Mouse (Mus musculus) liver, embryonic 12.5 days (tissue): ENCODE results near the gene Gm14410. TPM values are rescaled to one million over a fixed set of nuclear protein-coding genes. Genes with fewer than 3 reads are reported as not detected.
"Not testable (repeated sequence)": the region's sequence is repeated elsewhere in the genome, so short reads cannot be mapped to it uniquely, and the experiment has no call there.

Source experiments
- ATAC-seq: fragments of 200-750 bp; cut with Nextera tagmentation; 2 replicates; pipeline ENCODE4 v1.8.0; 2017; ENCODE audit warnings: moderate number of reproducible peaks, mild to moderate bottlenecking, moderate library complexity
- H3K27ac ChIP-seq: fragments of 300-500 bp; sonication (generic); 2 replicates; pipeline ENCODE4 v1.5.1; 2016; ENCODE audit warnings: mild to moderate bottlenecking
- H3K27me3 ChIP-seq: fragments of 300-500 bp; sonication (generic); replicated peaks from 2 replicates; pipeline ENCODE4 v1.6.1; 2016; ENCODE audit warnings: mild to moderate bottlenecking, moderate library complexity
- H3K36me3 ChIP-seq: fragments of 300-500 bp; sonication (generic); 2 replicates; pipeline ENCODE4 v1.6.1; 2016; ENCODE audit warnings: mild to moderate bottlenecking, moderate library complexity
- H3K4me1 ChIP-seq: fragments of 300-500 bp; sonication (generic); 2 replicates; pipeline ENCODE4 v1.6.1; 2016
- H3K4me2 ChIP-seq: fragments of 300-500 bp; sonication (generic); 2 replicates; pipeline ENCODE4 v1.6.1; 2016; ENCODE audit warnings: mild to moderate bottlenecking, moderate library complexity
- H3K4me3 ChIP-seq: fragments of 300-500 bp; sonication (generic); 2 replicates; pipeline ENCODE4 v1.5.1; 2016; ENCODE audit warnings: mild to moderate bottlenecking, moderate library complexity
- H3K9ac ChIP-seq: fragments of 300-500 bp; sonication (generic); 2 replicates; pipeline ENCODE4 v1.6.1; 2016; ENCODE audit warnings: mild to moderate bottlenecking, moderate library complexity
- H3K9me3 ChIP-seq: fragments of 300-500 bp; sonication (generic); replicated peaks from 2 replicates; pipeline ENCODE4 v1.6.1; 2016; ENCODE audit warnings: mild to moderate bottlenecking, moderate library complexity
- WGBS: fragments of 180-500 bp; shearing (Covaris S2); methylation state at CpG from one replicate; pipeline ENCODE4 v1.1.7; 2016; ENCODE audit not compliant: insufficient replicate concordance; 5-methylcytosine and 5-hydroxymethylcytosine counted together
- polyA plus RNA-seq: library from polyadenylated mRNA; unstranded; fragments of >200 nt; fragmentation: Nextera tagmentation; extraction: Ambion mirVana; gene quantifications from 2 replicates; pipeline ENCODE4 v1.2.1, GENCODE M21; 2016

Gene Gm14410
- polyA plus RNA-seq: 5.2 and 6.1 TPM in 2 replicates

DNA sequence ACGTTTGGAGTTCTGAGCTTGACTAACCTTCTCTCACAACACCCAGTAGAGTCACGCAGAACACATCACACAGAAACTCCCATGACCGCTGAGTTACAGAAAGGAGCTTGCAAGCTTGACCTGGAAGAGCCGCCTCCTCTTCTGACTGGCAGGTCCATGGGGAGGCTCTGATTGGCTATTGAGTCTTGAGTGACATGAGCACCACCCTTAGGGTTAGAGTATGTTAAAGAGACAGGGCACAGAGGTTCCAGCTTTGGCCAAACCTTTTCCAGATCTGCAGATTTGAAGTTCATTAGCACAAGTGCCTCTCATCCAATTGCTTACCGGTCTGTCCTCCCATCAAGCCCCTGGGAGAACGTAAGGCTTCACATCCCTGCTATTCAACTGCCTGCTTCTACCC, at the start of gene Gm14410:
Gene Gm14410, minus strand, starts transcription at position 81 of the 400 bp plus-strand sequence.
- WGBS: 2% methylated on average over 6 of the region's 6 CpGs

DNA sequence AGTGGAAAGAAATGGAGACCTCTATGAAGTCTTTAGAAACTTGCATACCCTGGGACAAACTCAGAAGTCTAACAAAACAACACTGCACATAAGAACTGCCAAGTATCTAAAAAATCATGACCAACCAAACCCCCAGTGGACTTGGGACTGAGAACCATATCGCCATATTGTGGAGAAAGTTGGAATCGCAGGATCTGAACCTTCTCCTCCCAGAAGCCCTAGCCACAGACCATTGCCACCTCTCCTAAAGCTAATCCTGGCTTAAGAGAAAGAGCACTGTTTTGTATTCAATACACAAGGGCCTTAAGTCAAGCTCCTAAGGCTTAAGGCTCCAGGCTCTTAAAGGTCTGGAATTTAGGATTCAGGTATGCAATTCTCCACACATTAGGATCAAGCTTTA, 41.2 kb upstream of the Gm14410 start:
- H3K9me3 ChIP-seq, H3K4me1 ChIP-seq, H3K4me2 ChIP-seq, H3K27ac ChIP-seq, H3K27me3 ChIP-seq, ATAC-seq, H3K4me3 ChIP-seq, H3K36me3 ChIP-seq, H3K9ac ChIP-seq: not testable (repeated sequence)
- WGBS: 64% methylated on average over 2 of the region's 2 CpGs

More for the DNA sequence above, at the start of gene Gm14410:
- H3K36me3 ChIP-seq, H3K27me3 ChIP-seq, H3K9me3 ChIP-seq, ATAC-seq, H3K4me1 ChIP-seq, H3K27ac ChIP-seq: not testable (repeated sequence)
- Histone ChIP-seq H3K4me2 (peak within 1 kb of the TSS; percentile 42), H3K9ac (peak within 1 kb of the TSS; percentile 41; the same call in 1 of the 2 replicates), H3K4me3 (peak within 1 kb of the TSS; percentile 52)

DNA sequence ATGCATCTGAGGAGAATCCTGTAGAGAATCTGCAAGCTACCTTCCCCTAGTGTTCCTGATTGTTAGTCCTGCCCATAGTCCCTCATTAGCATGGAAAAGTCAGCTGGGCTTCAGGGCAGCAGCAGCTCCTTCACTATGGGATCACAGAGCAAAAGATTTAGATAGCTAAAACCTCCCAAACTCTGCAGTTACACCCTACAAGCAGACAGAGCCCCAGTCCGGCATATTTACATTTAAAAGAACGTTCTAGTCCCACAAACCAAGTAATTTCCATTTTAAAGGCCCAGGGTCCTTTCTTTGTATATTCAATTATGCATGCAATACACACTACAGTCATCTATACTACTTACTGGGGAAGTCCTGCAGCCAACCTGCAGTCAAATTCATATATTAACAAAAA, 24.2 kb upstream of the Gm14410 start:
- ATAC-seq, H3K9me3 ChIP-seq, H3K27ac ChIP-seq, H3K36me3 ChIP-seq, H3K4me2 ChIP-seq, H3K4me1 ChIP-seq, H3K4me3 ChIP-seq, H3K9ac ChIP-seq, H3K27me3 ChIP-seq: not testable (repeated sequence)
- WGBS: 39% methylated on average over 2 of the region's 2 CpGs

GRCm38 (mm10) chr2:177172749-177173148, 33.5 kb downstream of the Gm14410 start:
- not testable (repeated sequence) for H3K4me3 ChIP-seq, H3K4me1 ChIP-seq, H3K4me2 ChIP-seq, ATAC-seq, H3K27me3 ChIP-seq, H3K9ac ChIP-seq, H3K27ac ChIP-seq, H3K36me3 ChIP-seq, H3K9me3 ChIP-seq
- 64% methylated on average over 5 of the region's 5 CpGs for WGBS

Other genes starting within 250 kb of the Gm14410 start
- gene Gm14419, start 205.5 kb downstream of the Gm14410 start, polyA plus RNA-seq: 3.7 and 4.3 TPM in 2 replicates
- not detected in 2 replicates for gene Gm14401, start 132.1 kb downstream of the Gm14410 start, polyA plus RNA-seq
- gene Gm14409, start 60.6 kb upstream of the Gm14410 start, polyA plus RNA-seq: not detected in 2 replicates
- not detected in 2 replicates for gene Gm14412, start 117.9 kb upstream of the Gm14410 start, polyA plus RNA-seq
- 2.4 and 3.3 TPM in 2 replicates for gene Gm14418, start 191.9 kb upstream of the Gm14410 start, polyA plus RNA-seq